Mouse (Mus musculus): Measurements from ENCODE around the gene Zp2. TPM values are rescaled to one million over a fixed set of nuclear protein-coding genes. Genes with fewer than 3 reads are reported as not detected.

Zp2 gene
- polyA plus RNA-seq, 1 experiment from 2014 or later = not detected

DNA sequence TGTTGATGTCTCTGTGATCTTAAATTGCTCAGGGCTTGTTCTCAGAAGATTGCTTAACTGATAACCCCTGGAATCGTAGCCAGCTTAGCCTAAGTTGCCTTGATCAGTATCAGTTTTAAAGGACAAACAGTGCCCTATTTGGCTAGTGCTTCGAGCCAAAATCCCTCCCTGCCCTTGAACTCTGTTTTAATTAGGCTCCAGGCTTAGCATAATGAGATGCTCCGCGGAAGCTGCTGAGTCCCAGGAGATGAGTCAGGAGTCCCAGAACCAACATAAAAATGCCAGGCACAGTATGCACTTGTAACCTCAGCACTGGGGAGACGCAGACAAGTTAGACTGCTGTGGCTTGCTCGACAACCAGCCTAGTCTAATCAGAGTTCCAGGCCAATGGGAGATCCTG, 27.6 kb downstream of the Zp2 start:
- Histone ChIP-seq H3K9ac (replicated peaks; ENCODE audit: low read depth, low read length) (no peak overlapping the region), H3K27ac (ENCODE audit: low read length) (no peak overlapping the region), H3K4me2 (ENCODE audit: low read length) (no peak overlapping the region), H3K4me3 (replicated peaks; ENCODE audit: low read length) (no peak overlapping the region), H3K4me1 (replicated peaks; ENCODE audit: control insufficient read depth, insufficient read depth, low read length) (no peaks in the 10 kb centered on the region), H3K9me3 (ENCODE audit: control insufficient read depth, low read length) (peaks cover 2% of the 10 kb centered on the region; the same call in 1 of the 2 replicates), H3K27me3 (replicated peaks; ENCODE audit: control insufficient read depth, insufficient read depth, low read length) (no peaks in the 10 kb centered on the region), H3K36me3 (ENCODE audit: control insufficient read depth, insufficient read depth) (no peaks in the 10 kb centered on the region)
- 22% methylated on average over 6 of the region's 6 CpGs for WGBS
- no peak for ATAC-seq

DNA sequence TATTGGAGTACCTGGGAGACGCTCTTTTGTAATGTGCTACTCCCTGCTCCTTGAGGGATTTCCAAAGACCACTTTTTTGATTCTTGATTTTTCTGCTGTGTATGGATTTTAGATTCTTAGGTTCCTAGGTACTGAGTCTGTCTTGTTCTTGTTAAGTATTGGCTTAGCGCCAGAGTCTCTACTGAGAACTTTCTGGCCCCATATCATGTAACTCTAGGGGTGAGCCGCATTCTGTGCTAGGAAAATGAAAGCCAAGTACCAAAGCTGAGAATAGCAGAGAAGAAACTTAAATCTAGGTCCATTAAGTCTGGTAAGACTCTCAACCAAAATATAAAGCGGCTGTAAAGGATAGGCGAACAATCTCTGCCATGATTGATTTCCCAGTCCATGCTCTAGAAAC, 28.1 kb downstream of the Zp2 start:
- no peak for ATAC-seq
- H3K9ac ChIP-seq (replicated peaks; ENCODE audit: low read depth, low read length) = no peak overlapping the region
- 95% methylated on average over 5 of the region's 5 CpGs for WGBS
- no peak overlapping the region for H3K27ac ChIP-seq (ENCODE audit: low read length)
- no peaks in the 10 kb centered on the region for H3K4me1 ChIP-seq (replicated peaks; ENCODE audit: control insufficient read depth, insufficient read depth, low read length)
- H3K4me3 ChIP-seq (replicated peaks; ENCODE audit: low read length) = no peak overlapping the region
- H3K36me3 ChIP-seq (ENCODE audit: control insufficient read depth, insufficient read depth) = no peaks in the 10 kb centered on the region
- H3K4me2 ChIP-seq (ENCODE audit: low read length) = no peak overlapping the region
- peaks cover 2% of the 10 kb centered on the region; the same call in 1 of the 2 replicates for H3K9me3 ChIP-seq (ENCODE audit: control insufficient read depth, low read length)
- H3K27me3 ChIP-seq (replicated peaks; ENCODE audit: control insufficient read depth, insufficient read depth, low read length) = no peaks in the 10 kb centered on the region

DNA sequence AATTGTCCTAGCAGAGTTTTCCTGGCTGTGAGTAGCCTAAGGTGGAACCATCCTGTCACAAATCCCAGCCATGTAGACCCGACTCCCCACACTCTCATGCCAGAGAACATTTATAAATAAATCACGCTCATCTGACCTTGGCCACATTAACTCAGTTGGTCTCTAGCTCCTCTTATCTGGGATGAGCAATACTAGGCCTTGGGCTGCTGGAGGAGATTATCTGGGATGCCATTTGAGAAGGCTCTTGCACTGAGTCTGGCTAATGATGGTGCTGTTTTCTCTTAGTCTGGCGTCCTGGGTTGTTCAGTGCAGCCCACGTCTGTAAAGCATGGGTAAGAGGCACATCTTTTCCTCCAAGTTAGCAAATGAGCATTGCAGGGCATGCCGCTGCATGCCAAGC, 35.4 kb downstream of the Zp2 start:
- ATAC-seq = no peak
- 89% methylated on average over 5 of the region's 5 CpGs for WGBS
- H3K4me2 ChIP-seq (ENCODE audit: low read length) = no peak overlapping the region

DNA sequence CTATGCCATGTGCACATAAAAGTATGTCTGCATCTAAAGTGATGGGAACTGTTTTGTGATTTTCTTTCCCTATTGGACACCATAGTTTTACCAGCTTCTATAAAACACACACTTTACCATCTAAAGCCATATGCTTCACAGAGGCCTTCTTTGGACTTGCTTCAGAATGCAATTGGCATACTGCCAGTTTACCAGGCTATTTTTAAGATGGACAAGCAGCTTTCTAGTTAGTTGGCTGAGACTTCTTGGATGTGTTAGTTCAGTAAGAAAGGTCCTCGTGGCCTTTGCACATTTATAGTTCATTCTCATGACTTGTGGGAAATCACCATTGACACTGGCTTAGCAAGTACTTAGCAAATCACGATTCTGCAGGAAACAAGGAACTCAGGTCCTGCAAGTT, 38.7 kb downstream of the Zp2 start:
- Histone ChIP-seq H3K4me3 (replicated peaks; ENCODE audit: low read length) (no peak overlapping the region), H3K4me2 (ENCODE audit: low read length) (no peak overlapping the region), H3K27ac (ENCODE audit: low read length) (no peak overlapping the region), H3K27me3 (replicated peaks; ENCODE audit: control insufficient read depth, insufficient read depth, low read length) (peaks cover 18% of the 10 kb centered on the region; the same call in 1 of the 2 replicates), H3K4me1 (replicated peaks; ENCODE audit: control insufficient read depth, insufficient read depth, low read length) (peaks cover 15% of the 10 kb centered on the region), H3K9me3 (ENCODE audit: control insufficient read depth, low read length) (no peaks in the 10 kb centered on the region), H3K36me3 (ENCODE audit: control insufficient read depth, insufficient read depth) (no peaks in the 10 kb centered on the region), H3K9ac (replicated peaks; ENCODE audit: low read depth, low read length) (no peak overlapping the region)
- 37% methylated on average over 2 of the region's 2 CpGs for WGBS
- ATAC-seq = no peak

More for the DNA sequence above, 35.4 kb downstream of the Zp2 start:
- Histone ChIP-seq H3K9me3 (ENCODE audit: control insufficient read depth, low read length) (peaks cover 2% of the 10 kb centered on the region; the same call in 1 of the 2 replicates), H3K9ac (replicated peaks; ENCODE audit: low read depth, low read length) (no peak overlapping the region), H3K27ac (ENCODE audit: low read length) (no peak overlapping the region), H3K27me3 (replicated peaks; ENCODE audit: control insufficient read depth, insufficient read depth, low read length) (no peaks in the 10 kb centered on the region), H3K4me1 (replicated peaks; ENCODE audit: control insufficient read depth, insufficient read depth, low read length) (no peaks in the 10 kb centered on the region), H3K36me3 (ENCODE audit: control insufficient read depth, insufficient read depth) (no peaks in the 10 kb centered on the region), H3K4me3 (replicated peaks; ENCODE audit: low read length) (no peak overlapping the region)

DNA sequence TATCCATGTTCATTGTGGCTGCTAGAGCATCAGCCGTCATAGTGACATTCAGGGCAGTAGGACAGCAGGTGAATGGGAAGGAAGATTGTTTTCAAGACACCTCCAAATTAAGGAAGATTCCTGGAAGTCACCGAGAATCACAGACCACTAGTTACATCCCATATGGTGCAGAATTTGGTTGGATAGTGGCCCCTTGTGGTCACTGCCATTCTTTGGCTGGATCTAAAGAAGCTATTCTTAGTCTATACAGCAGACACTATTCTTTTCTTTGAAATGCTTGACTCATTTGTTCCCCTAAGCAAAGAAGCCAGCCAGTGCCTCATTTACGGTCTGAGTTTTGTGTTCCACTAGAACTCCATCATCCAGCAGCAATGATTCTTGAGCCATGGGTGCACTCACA, 40.1 kb downstream of the Zp2 start:
- ATAC-seq = no peak

DNA sequence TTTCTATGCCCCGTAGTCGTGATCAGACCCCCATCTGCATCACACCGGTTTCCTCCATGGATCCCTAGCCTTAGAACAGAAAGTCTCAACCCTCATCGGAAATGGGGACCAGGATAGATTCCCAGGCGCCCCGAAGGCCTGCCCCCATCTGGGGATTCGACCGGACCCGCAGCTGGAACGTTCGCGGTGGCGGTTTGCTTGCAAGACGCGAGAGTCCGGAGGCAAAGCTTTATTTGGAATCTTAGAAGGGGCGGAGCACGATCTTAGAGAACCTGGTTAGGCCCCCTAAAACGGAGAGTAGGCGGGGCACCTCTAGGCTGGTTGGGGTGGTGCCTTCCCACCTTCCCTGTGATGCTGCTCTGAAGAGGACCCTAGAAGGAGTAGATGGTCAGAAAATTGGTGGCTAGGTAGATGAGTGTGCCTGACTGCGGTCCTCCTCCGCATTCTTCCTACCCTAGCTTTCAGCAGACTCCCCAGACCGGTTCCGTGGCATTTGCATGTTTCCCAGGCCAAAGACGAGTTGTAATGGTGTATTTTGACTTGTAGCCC, 42.0 kb downstream of the Zp2 start:
- H3K9me3 ChIP-seq (ENCODE audit: control insufficient read depth, low read length) = no peaks in the 10 kb centered on the region
- H3K36me3 ChIP-seq (ENCODE audit: control insufficient read depth, insufficient read depth) = no peaks in the 10 kb centered on the region
- peak overlapping the region; percentile 68 for H3K4me2 ChIP-seq (ENCODE audit: low read length)
- peak overlapping the region; percentile 48 for H3K9ac ChIP-seq (replicated peaks; ENCODE audit: low read depth, low read length)
- 0 out of 2 replicates have a peak, but pooled peaks have one; percentile 24 for ATAC-seq
- H3K27ac ChIP-seq (ENCODE audit: low read length) = no peak overlapping the region
- H3K4me1 ChIP-seq (replicated peaks; ENCODE audit: control insufficient read depth, insufficient read depth, low read length) = peaks cover 15% of the 10 kb centered on the region
- peak overlapping the region; percentile 47 for H3K4me3 ChIP-seq (replicated peaks; ENCODE audit: low read length)
- WGBS = 3% methylated on average over 25 of the region's 25 CpGs
- peaks cover 20% of the 10 kb centered on the region; the same call in 1 of the 2 replicates for H3K27me3 ChIP-seq (replicated peaks; ENCODE audit: control insufficient read depth, insufficient read depth, low read length)

More for the DNA sequence above, 40.1 kb downstream of the Zp2 start:
- Histone ChIP-seq H3K27ac (ENCODE audit: low read length) (no peak overlapping the region), H3K9me3 (ENCODE audit: control insufficient read depth, low read length) (no peaks in the 10 kb centered on the region), H3K4me1 (replicated peaks; ENCODE audit: control insufficient read depth, insufficient read depth, low read length) (peaks cover 15% of the 10 kb centered on the region), H3K4me2 (ENCODE audit: low read length) (no peak overlapping the region), H3K4me3 (replicated peaks; ENCODE audit: low read length) (no peak overlapping the region), H3K36me3 (ENCODE audit: control insufficient read depth, insufficient read depth) (no peaks in the 10 kb centered on the region), H3K9ac (replicated peaks; ENCODE audit: low read depth, low read length) (no peak overlapping the region), H3K27me3 (replicated peaks; ENCODE audit: control insufficient read depth, insufficient read depth, low read length) (peaks cover 20% of the 10 kb centered on the region; the same call in 1 of the 2 replicates)
- WGBS = 51% methylated on average over 3 of the region's 3 CpGs

DNA sequence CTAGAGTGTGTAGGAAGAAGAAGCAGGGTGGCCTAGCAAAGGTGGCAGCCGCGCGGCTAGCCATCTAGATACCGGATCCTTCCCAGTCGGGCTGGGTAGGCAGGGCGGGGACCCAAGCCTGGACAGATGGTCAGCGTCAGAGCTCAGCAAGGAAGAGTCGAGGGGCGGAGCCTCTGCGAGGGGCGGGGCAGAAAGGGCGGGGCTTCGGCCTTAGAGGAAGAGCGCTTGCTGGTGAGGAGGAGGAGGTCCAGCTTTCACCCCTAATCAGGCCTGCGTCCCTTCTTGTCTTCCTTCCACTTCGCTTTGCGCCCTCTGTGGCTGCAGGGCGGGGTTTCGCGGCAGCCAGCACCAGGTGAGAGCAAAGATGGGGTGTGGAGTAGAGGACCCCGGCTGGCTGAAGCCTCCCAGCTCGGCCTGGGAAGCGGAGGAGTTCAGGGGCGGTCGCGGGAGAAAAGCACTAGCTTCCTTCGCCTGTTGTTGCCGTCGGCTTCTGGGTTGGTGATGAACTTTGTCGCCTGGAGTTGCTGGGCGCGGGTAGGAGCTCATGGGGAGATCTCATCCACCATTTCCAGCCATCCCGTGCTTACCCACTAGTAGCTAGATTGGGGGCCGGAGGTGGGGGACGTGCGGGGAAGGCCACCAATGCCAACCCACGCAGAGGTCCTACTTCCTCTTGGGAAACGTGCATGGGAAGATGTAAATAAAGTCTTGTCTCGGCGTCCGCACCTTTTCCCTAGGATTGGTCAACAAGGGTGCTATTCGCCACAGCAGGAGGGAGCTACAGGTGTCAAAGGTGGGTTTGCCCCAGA, 42.7 kb downstream of the Zp2 start, which contains the start of gene Tmem159:
Gene Tmem159, plus strand, starts transcription at position 190 of the 809 bp plus-strand sequence.
- H3K27me3 ChIP-seq (replicated peaks; ENCODE audit: control insufficient read depth, insufficient read depth, low read length) = peaks cover 20% of the 10 kb centered on the region; the same call in 1 of the 2 replicates
- peak within 1 kb of the TSS; percentile 68 for H3K4me2 ChIP-seq (ENCODE audit: low read length)
- 1% methylated on average over 39 of the region's 42 CpGs for WGBS
- H3K4me1 ChIP-seq (replicated peaks; ENCODE audit: control insufficient read depth, insufficient read depth, low read length) = peaks cover 15% of the 10 kb centered on the region
- no peaks in the 10 kb centered on the region for H3K36me3 ChIP-seq (ENCODE audit: control insufficient read depth, insufficient read depth)
- peak; percentile 71 for ATAC-seq
- H3K9ac ChIP-seq (replicated peaks; ENCODE audit: low read depth, low read length) = peak within 1 kb of the TSS; percentile 48
- H3K4me3 ChIP-seq (replicated peaks; ENCODE audit: low read length) = peak within 1 kb of the TSS; percentile 47
- no peak within 1 kb of the TSS for H3K27ac ChIP-seq (ENCODE audit: low read length)
- no peaks in the 10 kb centered on the region for H3K9me3 ChIP-seq (ENCODE audit: control insufficient read depth, low read length)

DNA sequence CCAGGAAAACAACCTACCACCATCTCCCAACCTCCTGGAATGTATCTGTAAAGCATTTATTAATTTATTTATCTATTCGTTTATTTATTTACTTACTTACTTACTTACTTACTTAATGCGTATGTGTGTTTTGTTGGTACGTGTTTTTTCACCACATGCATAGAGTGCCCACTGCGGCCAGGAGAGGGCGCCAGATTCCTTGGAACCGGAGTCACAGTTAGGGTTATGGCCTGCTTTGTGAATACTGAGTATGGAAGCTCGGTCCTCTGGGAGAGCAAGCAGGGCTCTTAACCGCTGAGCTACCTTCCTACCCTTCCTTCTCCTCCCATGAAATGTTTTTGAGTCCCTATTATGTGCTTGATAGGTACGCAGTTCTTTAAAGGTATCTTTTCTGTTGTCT, 46.7 kb downstream of the Zp2 start:
- peaks cover 15% of the 10 kb centered on the region for H3K4me1 ChIP-seq (replicated peaks; ENCODE audit: control insufficient read depth, insufficient read depth, low read length)
- 21% methylated on average over 9 of the region's 9 CpGs for WGBS
- peak; percentile 62; the same call in 1 of the 2 replicates for ATAC-seq

DNA sequence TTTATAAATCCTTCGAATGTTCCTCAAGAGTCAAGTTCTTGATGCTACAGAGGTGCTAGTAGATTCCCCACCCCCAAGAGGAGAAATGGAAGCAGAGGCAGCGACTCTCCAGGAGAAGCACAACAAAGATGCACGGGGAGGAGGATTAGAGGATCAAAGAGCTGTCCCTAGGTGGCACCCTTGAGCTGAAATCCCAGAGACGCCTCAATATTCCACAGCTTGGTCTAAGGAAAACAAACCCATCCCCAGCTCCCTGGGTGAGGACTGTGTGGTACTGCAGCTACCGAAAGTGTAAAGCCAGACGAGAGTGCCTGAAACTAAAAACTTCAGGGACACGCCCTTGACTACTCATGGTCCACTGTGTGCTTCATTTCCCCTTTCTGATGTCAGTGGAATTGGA, 47.2 kb downstream of the Zp2 start:
- H3K4me2 ChIP-seq (ENCODE audit: low read length) = no peak overlapping the region
- no peaks in the 10 kb centered on the region for H3K9me3 ChIP-seq (ENCODE audit: control insufficient read depth, low read length)
- H3K27ac ChIP-seq (ENCODE audit: low read length) = no peak overlapping the region
- H3K4me3 ChIP-seq (replicated peaks; ENCODE audit: low read length) = no peak overlapping the region
- peaks cover 10% of the 10 kb centered on the region for H3K4me1 ChIP-seq (replicated peaks; ENCODE audit: control insufficient read depth, insufficient read depth, low read length)
- WGBS = 10% methylated on average over 7 of the region's 7 CpGs
- peak; percentile 79 for ATAC-seq
- no peak overlapping the region for H3K9ac ChIP-seq (replicated peaks; ENCODE audit: low read depth, low read length)
- no peaks in the 10 kb centered on the region for H3K36me3 ChIP-seq (ENCODE audit: control insufficient read depth, insufficient read depth)
- peaks cover 12% of the 10 kb centered on the region; the same call in 1 of the 2 replicates for H3K27me3 ChIP-seq (replicated peaks; ENCODE audit: control insufficient read depth, insufficient read depth, low read length)

More for the DNA sequence above, 46.7 kb downstream of the Zp2 start:
- no peak overlapping the region for H3K27ac ChIP-seq (ENCODE audit: low read length)
- H3K9me3 ChIP-seq (ENCODE audit: control insufficient read depth, low read length) = no peaks in the 10 kb centered on the region
- peaks cover 17% of the 10 kb centered on the region; the same call in 1 of the 2 replicates for H3K27me3 ChIP-seq (replicated peaks; ENCODE audit: control insufficient read depth, insufficient read depth, low read length)
- H3K4me3 ChIP-seq (replicated peaks; ENCODE audit: low read length) = no peak overlapping the region
- H3K36me3 ChIP-seq (ENCODE audit: control insufficient read depth, insufficient read depth) = no peaks in the 10 kb centered on the region
- H3K4me2 ChIP-seq (ENCODE audit: low read length) = no peak overlapping the region
- H3K9ac ChIP-seq (replicated peaks; ENCODE audit: low read depth, low read length) = no peak overlapping the region
